Mouse (Mus musculus): ENCODE data around the gene Pik3r1.

Gene Pik3r1

DNA sequence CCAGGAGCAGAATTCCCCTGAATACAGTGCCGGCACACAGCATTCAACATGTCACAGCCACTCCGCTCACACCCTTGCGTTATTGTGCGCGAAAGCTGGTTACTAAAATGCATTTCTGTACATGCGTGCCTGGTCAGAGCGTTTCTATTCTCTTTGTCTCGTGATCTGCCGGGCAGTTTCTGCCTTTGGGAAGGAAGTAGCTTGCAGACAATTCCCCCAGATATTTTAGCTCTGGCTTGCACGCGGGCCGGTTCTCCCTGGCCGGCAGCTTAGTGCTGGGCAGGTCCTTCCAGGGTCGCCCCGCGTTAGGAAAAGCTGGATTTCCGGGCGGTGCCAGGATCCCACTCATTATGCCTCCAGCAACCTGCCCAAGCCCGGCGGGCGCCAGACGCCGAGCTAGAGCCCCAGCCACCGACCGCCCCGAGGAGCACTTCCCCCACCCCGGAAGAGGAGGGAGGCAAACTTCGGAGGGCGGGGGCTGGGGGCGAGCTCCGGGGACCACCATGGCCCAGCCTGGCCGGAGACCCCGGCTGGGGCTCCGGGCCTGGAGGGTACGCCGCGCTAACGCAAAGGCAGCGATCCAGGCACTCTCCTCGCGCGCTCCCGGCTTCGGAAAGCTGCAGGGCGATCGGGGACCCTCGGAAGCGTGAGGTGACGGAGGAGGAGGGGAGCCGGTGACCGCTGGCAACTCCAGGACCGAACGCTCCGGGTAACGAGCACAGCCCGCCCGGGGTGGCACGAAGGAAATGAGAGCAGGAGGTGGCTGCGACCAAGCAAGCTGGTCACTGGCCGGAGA is 806 bp downstream of the Pik3r1 start:
- in situ Hi-C loops (cut with MboI): no loop called here

DNA sequence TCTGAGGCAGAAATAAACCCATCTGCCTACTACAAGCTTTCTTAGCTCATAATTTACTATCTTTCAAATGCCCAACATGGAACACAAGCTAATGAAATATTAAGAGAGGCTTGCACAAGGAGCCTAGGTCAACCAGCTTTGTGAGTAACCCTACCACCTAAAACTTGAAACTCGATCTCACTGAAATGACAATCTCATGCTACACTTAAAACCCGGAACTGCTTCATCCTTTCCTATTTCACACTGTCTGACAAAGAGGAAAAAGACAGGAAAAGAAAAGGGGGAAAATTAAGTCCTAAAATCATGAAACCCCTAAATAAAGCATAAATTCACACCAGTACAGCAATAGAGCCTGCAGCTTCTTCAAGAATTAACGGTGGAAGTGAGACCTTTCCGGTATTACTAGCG is 1.4 kb downstream of the Pik3r1 start:
- in situ Hi-C loops (cut with MboI): no loop called here

DNA sequence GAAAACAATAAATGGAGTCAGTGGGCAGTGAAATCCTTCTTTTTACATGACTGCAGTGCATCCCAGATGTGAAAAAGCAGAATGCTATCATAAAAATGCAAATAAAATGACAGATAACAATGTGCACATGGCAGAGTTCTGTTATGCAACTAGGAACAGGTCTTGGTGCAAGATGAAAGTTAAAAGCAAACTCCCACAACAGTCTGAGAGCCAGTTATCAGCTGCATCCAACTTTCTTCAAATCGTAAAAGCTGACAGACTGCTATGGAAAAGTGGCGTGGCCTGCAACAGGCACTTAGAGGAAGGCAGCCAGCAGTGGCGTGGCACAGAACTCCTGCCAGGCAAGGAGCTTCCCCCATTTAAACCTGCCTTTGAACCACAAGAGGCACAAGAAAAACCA is 2.0 kb downstream of the Pik3r1 start:
- in situ Hi-C loops (cut with MboI): no loop called here

DNA sequence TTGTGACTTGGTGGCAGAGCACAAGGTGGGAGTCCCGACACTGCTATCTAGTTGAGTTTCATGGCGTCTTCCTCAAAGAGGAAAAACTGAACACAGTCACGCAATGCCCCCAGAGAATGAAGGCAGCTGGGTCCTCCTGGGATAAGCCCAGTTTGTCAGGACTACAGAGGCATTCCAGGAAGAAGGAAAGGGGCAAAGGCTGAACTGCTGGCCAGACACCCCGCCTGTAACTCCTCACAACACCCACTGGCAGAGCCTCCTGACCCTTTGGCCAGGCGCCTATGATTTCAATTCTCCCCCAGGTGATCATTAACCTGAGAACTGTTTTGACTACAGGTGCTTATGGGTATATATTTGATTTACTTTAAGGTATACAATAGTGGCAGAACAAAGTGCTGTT is 3.9 kb downstream of the Pik3r1 start:
- in situ Hi-C loops (cut with MboI): no loop called here

DNA sequence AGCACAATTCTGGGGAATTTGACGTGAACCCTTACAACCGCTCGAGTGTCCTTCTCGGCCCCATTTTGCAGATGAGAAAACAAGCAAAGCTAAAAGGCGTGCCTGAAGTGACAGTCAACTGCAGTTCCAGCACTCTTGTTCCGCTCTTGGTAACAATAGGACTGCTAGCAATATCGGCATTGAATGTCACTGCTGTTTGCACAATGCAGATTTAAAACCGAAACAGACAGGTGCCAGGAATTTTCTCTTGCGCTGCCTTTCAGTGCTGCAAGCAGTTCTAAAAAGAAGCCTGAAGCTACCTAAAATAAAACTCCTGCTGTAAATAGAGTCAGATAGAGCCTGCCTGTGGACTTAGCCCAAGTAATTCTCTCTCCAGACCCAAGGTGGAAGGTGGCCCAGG is 4.3 kb downstream of the Pik3r1 start:
- in situ Hi-C loops (cut with MboI): no loop called here

DNA sequence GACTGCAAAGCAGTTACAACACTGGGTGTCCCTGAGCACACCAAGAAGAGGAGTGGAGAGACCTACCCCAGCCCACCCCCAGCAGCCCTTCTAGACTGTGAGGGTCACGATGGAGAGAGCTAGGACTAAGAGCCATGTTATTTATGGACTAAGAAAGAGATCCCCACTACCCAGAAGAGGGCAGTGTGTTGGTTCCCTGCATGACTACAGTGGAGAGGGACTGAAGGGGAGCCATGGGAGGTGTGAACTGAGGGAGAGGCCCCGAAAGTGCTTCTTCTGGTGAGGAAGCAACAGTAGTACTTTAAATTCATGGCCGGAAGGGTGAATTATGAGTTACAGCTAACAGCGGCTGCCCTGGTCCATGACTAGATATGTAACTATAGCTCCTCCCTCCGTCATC is 4.9 kb downstream of the Pik3r1 start:
- in situ Hi-C loops (cut with MboI): no loop called here

GRCm38 (mm10) chr13:101761617-101762016 is 6.4 kb downstream of the Pik3r1 start:
- in situ Hi-C loops (cut with MboI): no loop called here

GRCm38 (mm10) chr13:101760953-101761352 is 7.1 kb downstream of the Pik3r1 start:
- in situ Hi-C loops (cut with MboI): no loop called here

DNA sequence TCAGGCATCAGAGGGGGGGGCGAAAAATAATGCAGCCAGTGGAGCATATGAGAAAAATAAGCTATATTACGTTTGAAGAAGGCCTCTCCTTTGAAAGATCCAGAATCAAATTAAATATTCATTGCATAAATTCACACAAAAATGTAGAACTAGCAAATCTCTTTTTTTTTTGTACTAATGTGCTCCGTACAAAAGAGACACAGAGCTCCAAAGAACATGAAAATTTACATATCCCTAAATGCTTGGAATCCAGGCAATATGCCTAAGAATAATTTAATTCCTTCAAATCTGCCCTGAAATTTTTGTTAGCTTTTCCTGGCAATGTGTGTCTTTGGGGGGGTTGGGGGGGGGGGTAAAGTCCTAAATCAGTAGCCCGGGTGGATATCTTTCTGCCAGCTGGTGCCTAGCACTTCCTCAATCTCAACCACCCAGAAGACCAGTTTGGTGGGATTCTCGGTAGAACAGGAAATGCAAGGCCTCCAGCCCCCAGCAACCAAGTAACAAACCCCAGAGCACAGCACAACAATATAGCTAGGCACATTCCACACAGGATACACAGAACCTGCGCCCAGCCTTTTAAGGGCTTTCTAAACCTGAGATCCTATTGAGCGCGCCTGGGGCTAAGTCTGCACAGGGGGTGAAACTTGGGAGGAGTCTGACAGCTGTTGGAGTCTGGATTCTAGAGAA is 7.9 kb downstream of the Pik3r1 start:
- in situ Hi-C loops (cut with MboI): no loop called here

GRCm38 (mm10) chr13:101759281-101759871 is 8.6 kb downstream of the Pik3r1 start:
- in situ Hi-C loops (cut with MboI): no loop called here

DNA sequence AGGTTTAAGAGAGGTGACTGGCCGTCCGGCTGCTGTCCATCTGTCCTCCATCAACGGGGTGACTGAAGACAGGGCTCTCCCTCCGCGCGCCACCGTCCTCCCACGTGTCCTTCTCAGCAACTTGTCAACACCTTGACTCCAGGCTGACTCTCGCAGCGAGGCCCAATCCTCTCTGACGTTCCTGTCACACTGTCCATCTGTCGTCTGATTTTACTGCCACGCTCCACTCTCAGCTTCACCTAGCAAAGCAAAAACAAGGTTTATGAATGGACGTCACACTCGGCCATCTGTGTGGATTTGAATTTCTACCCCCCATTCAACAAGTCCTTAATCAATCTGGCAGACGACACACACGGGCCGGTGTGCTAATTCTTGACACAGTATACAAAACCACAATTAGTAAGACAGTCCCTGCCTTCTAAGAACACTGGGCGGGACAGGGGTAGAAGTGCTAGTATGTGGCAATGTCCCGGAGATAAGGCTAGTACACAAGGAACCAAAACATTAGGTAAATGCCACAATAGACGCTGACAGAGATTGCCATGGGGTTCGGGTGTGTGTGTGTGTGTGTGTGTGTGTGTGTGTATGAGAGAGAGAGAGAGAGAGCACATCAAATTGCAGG is 10.1 kb downstream of the Pik3r1 start:
- in situ Hi-C loops (cut with MboI): no loop called here

GRCm38 (mm10) chr13:101755228-101755627 is 12.8 kb downstream of the Pik3r1 start:
- in situ Hi-C loops (cut with MboI): no loop called here

DNA sequence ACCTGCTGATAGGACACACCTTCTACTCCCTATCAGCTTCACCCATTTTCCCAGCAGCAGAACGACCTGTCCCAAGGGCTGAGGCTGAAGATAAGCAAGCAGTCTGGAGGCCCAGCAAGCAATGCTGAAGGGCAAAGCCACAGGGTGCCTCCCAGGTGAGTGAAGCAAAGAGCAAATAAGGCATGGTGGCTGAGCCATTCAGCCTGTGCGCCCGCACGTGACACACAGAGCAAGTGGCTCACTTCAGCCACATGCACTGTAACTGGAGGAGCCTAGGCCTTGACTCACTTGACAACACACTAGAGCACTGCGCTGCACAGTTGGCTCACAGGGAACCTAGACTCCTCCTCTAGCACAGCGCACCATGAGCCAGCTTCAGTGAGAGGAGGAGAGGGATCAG is 14.4 kb downstream of the Pik3r1 start:
- in situ Hi-C loops (cut with MboI): no loop called here

DNA sequence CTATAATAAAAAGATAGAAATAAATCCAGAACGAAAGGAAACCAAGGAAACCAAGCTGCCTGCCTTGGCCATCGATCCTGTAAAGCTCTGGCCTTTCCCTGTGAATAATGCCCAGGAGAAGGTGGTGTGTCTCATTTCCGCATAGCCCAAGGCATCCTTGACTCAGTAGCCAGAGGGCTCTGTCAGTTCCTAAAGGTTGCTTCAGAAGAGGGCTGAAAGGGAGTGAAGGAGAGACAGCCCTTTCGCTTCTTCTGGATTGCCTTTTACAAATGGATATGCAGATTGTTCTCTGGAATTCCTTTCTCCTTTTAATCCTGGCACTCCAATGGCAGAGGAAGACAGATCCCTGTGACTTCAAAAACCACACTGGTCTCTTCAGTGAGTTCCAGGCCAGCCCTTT is 16.2 kb downstream of the Pik3r1 start:
- in situ Hi-C loops (cut with MboI): no loop called here

GRCm38 (mm10) chr13:101746012-101746595 is 21.9 kb downstream of the Pik3r1 start:
- in situ Hi-C loops (cut with MboI): loop anchor here (25.0 kb wide), 1 partner anchor 891 kb away; no protein-coding TSS in a partner anchor

DNA sequence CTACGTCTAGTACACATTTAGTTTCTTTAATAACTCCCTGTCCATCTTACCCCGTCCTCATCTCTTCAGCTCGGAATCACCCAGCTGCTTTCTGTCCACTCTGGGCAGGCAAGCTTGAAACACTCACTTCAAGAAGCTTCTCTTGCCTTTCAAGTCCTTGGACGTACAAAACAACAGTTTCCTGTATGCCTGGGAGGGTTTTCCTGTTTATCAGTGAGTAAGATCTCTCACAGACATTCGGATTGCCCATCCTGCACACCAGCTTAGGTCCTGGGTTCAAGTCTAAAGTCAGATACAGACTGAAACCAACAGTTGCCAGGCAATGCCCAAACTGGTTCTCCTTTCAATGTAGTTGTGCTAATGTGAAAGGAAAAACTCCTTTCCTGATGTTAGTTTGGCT is 23.1 kb downstream of the Pik3r1 start:
- in situ Hi-C loops (cut with MboI): loop anchor here (25.0 kb wide), 1 partner anchor 892 kb away; no protein-coding TSS in a partner anchor

- in situ Hi-C loops (cut with MboI): loop anchor here (25.0 kb wide), 1 partner anchor 893 kb away; no protein-coding TSS in a partner anchor
These were observed 24.0 kb downstream of the Pik3r1 start for GRCm38 (mm10) chr13:101744053-101744452.

DNA sequence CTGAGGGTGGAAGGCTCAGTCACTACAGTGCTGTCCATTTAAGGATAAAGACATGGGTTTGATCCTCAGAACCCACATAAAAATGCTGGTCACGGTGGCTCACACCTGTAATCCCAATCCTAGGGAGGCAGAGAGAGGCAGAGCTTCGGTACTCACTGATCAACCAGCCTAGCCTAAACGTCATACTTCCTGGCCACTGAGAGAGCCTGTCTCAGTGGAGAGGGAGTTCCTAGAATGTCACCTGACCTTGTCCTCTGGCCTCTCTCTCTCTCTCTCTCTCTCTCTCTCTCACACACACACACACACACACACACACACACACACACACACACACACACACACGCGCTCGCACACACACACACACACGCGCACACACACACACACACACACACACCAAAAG is 24.8 kb downstream of the Pik3r1 start:
- in situ Hi-C loops (cut with MboI): loop anchor here (25.0 kb wide), 1 partner anchor 894 kb away; no protein-coding TSS in a partner anchor

- in situ Hi-C loops (cut with MboI): loop anchor here (25.0 kb wide), 1 partner anchor 895 kb away; no protein-coding TSS in a partner anchor
These were observed 25.4 kb downstream of the Pik3r1 start for GRCm38 (mm10) chr13:101742596-101742995.

DNA sequence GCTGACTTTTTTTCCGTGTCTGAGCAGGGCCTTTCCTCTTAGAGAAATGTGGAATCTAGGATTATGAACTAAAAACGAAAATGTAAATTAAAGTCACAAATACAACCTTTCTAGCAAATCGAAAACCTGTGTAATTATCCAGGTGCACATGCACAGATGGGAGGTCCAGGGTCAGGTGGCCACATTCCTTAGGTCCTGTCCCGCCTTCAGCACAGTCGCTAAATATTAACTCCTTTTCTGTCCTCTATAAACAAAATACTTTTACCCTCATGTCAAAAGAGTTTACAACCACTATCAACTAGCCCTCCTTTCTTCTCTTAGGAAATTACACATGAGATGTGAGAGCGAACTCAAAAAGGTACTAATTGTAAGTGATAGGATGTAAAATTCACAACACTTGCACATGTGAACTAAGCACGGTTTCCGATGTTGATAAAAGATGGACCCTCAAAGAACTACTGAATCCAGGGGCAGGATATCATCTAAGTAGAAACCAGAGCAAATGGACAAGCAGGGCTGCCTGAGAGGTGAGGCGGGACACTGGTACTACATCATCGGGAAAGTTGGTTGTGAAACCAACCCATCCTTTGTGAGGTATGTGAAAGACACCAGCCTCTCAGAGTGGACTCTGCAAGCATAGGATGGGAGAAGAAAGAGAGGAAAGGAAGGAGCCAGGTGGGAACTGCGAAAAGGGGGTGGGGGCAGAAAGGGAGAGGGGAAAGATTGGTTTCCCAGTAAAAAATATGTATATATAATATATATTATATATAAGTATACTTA is 26.3 kb downstream of the Pik3r1 start:
- in situ Hi-C loops (cut with MboI): loop anchor here (25.0 kb wide), 1 partner anchor 896 kb away; no protein-coding TSS in a partner anchor
